ENCODE assay signal across 10 mouse cellular contexts in the genomic region with DNA sequence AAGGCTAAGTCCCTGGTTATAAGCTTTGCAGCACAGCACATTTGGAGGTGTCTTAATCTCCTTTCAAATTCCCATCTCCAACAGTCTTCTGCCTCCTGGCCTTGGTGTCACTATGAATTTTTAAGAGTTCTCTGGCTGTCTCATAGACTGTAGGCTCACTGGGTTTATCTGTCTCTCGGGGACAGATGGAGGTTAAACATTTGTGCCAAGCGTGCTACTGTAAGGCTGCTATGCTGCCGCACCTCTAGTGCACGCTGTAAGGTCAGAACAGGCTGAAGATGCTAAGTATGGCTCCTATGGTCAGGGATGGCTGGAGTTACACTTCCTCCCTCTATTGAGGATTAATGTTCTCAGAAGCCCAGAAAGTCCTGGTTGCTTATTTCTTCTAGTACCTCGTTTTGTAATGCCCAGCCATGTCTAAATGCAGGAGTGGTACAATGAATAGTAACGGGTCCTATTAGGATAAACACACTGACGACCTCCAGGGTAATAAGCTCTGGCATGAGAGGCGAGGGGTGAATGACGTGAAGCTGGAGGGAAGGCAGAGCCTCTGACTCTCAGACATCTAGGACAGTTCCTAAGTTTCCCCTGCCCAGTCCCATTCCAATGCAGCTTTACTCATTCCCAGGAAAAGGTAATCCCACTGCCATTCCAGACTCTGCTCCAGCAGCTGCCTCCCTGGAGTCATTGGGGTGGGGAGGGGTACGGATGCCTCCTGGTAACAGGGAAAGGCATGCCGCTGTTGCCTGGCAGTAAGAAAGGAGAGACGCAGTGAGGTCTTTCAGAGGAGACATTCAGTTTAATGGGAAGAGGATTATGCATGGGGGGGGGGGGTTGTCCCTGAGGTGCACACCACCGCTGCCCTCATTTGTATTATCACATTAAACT. TPM values are rescaled to one million over a fixed set of nuclear protein-coding genes. Genes with fewer than 3 reads are reported as not detected.
DNase-seq lines count a peak whose midpoint lies in the region; ATAC-seq and TF ChIP-seq lines count a peak whose summit lies in the region.
"Had no signal": no experiment of that assay in that cellular context is flagged by ENCODE, and none has a peak within 500 bp of the region (broad histone marks: within the 10 kb centered on the region; RNA-seq: fewer than 3 reads in every experiment).

No protein-coding gene starts in this region.

- H3K4me3 ChIP-seq in heart, embryonic 14.5 days (ENCODE audit: control insufficient read depth in 1 of 2, insufficient read depth in 1 of 2, low read depth in 1 of 2, low read length in 2 of 2): no peak overlapping the region
- no peak overlapping the region for H3K4me3 ChIP-seq in embryonic facial prominence, embryonic 12.5 days
- H3K4me3 ChIP-seq in hindbrain, postnatal 0 days (ENCODE audit: low read length): no peak overlapping the region
- H3K4me3 ChIP-seq: lung, embryonic 15.5 days had no signal

- no peak for DNase-seq in heart, postnatal 4 days
- peak; percentile 45 for DNase-seq in hindbrain, postnatal 0 days (ENCODE audit: low spot score)
- DNase-seq in retina, adult 2 months (ENCODE audit: low read depth, low spot score): peak; percentile 50
- DNase-seq in urinary bladder, postnatal 10 days (ENCODE audit: low spot score): no peak
- no peak for DNase-seq in left cerebral cortex, adult 18-20 months (ENCODE audit: low spot score in 2 of 2)
- DNase-seq in left cerebral cortex, adult 9 months (ENCODE audit: low spot score in 2 of 2): no peak

- H3K36me3 ChIP-seq in heart, embryonic 14.5 days (ENCODE audit: control insufficient read depth, insufficient read depth, low read length): no peaks in the 10 kb centered on the region
- H3K36me3 ChIP-seq in embryonic facial prominence, embryonic 12.5 days: no peaks in the 10 kb centered on the region
- H3K36me3 ChIP-seq in hindbrain, postnatal 0 days (ENCODE audit: insufficient read depth, low read length): no peaks in the 10 kb centered on the region

- TF ChIP-seq CTCF in hindbrain, postnatal 0 days (IDR thresholded peaks at IDR 0.05; ENCODE audit: low read depth): no peak

- H3K27ac ChIP-seq in heart, embryonic 14.5 days (replicated peaks in 1 of 2; ENCODE audit: control insufficient read depth in 1 of 2, insufficient read depth in 1 of 2, low read depth in 2 of 2, low read length in 2 of 2): peak overlapping the region; percentile 47 to 68
- peak overlapping the region; percentile 65; the same call in 1 of the 2 replicates for H3K27ac ChIP-seq in embryonic facial prominence, embryonic 12.5 days
- peak overlapping the region; percentile 71; the same call in 1 of the 2 replicates for H3K27ac ChIP-seq in hindbrain, postnatal 0 days
- H3K27ac ChIP-seq: lung, embryonic 15.5 days had no signal

- peaks cover 25 to 55% of the 10 kb centered on the region in 2 experiments for H3K4me1 ChIP-seq in heart, embryonic 14.5 days (ENCODE audit: control insufficient read depth in 2 of 2, insufficient read depth in 2 of 2, low read length in 2 of 2)
- H3K4me1 ChIP-seq in embryonic facial prominence, embryonic 12.5 days: peaks cover 24% of the 10 kb centered on the region
- peaks cover 26% of the 10 kb centered on the region for H3K4me1 ChIP-seq in hindbrain, postnatal 0 days (ENCODE audit: insufficient read depth, low read length)

- WGBS in heart, embryonic 14.5 days: 38% methylated on average over 13 of the region's 13 CpGs
- WGBS in embryonic facial prominence, embryonic 12.5 days: 51% methylated on average over 13 of the region's 13 CpGs
- WGBS in hindbrain, postnatal 0 days: 29% methylated on average over 13 of the region's 13 CpGs

- H3K9ac ChIP-seq in heart, embryonic 14.5 days (ENCODE audit: low read length): peak overlapping the region; percentile 28
- H3K9ac ChIP-seq in embryonic facial prominence, embryonic 12.5 days: no peak overlapping the region
- 0 out of 2 replicates have a peak overlapping the region, but pooled peaks have one; percentile 9 for H3K9ac ChIP-seq in hindbrain, postnatal 0 days (replicated peaks; ENCODE audit: low read length)
- H3K9ac ChIP-seq: lung, embryonic 15.5 days had no signal

- peak; percentile 59; the same call in 1 of the 2 replicates for ATAC-seq in heart, embryonic 14.5 days (ENCODE audit: insufficient number of reproducible peaks, insufficient read depth, low FRiP score, low read depth)
- ATAC-seq in embryonic facial prominence, embryonic 12.5 days (ENCODE audit: insufficient number of reproducible peaks, insufficient read depth, low FRiP score, low TSS enrichment): 0 out of 2 replicates have a peak, but pooled peaks have one; percentile 60
- peak; percentile 71; the same call in 1 of the 2 replicates for ATAC-seq in hindbrain, postnatal 0 days
- ATAC-seq: CD4-positive, CD25-positive, alpha-beta regulatory T cell, adult 4 months had no signal

- peak overlapping the region; percentile 36 for H3K4me2 ChIP-seq in heart, embryonic 14.5 days (ENCODE audit: low read length)
- H3K4me2 ChIP-seq in embryonic facial prominence, embryonic 12.5 days (replicated peaks): peak overlapping the region; percentile 19; the same call in 1 of the 2 replicates
- peak overlapping the region; percentile 28 for H3K4me2 ChIP-seq in hindbrain, postnatal 0 days (ENCODE audit: low read depth, low read length)
- H3K4me2 ChIP-seq: lung, embryonic 15.5 days had no signal

- H3K9me3 ChIP-seq in heart, embryonic 14.5 days (ENCODE audit: control insufficient read depth, low read length): no peaks in the 10 kb centered on the region
- no peaks in the 10 kb centered on the region for H3K9me3 ChIP-seq in embryonic facial prominence, embryonic 12.5 days
- no peaks in the 10 kb centered on the region for H3K9me3 ChIP-seq in hindbrain, postnatal 0 days (ENCODE audit: low read length)
- H3K9me3 ChIP-seq: lung, embryonic 15.5 days had no signal

- H3K27me3 ChIP-seq in heart, embryonic 14.5 days (ENCODE audit: control insufficient read depth, insufficient read depth, low read length): no peaks in the 10 kb centered on the region
- H3K27me3 ChIP-seq in embryonic facial prominence, embryonic 12.5 days: no peaks in the 10 kb centered on the region
- no peaks in the 10 kb centered on the region for H3K27me3 ChIP-seq in hindbrain, postnatal 0 days (ENCODE audit: insufficient read depth, low read length)
- H3K27me3 ChIP-seq: lung, embryonic 15.5 days had no signal

RNA-seq across cellular contexts. Expression of a gene that starts 43.3 kb away (rescaled TPM):
- polyA plus RNA-seq in heart, embryonic 14.5 days (2014; fragmentation: Nextera tagmentation; extraction: Ambion mirVana): 49.5 and 50.8 TPM in 2 replicates
- 10 to 100 TPM; 62.7 to 65.0 TPM for total RNA-seq in heart, postnatal 4 days (2021)
- polyA plus RNA-seq in embryonic facial prominence, embryonic 12.5 days (2016; fragmentation: Nextera tagmentation; extraction: Ambion mirVana): 40.0 and 41.1 TPM in 2 replicates
- 93.6 and 100 TPM in 2 replicates for total RNA-seq in hindbrain, postnatal 0 days (2014; rRNA removed)
- 42.6 and 48.8 TPM in 2 replicates for polyA plus RNA-seq in hindbrain, postnatal 0 days (2015; fragmentation: Nextera tagmentation; extraction: Ambion mirVana)
- 10 to 100 TPM; 51.1 to 51.3 TPM for total RNA-seq in left cerebral cortex, adult 18-20 months (2021)

Comparison
In these comparisons a context has a peak if more than half of its experiments do, and no peak if none do; other contexts are left out.
1. DNase-seq: peak in hindbrain, postnatal 0 days (single experiment) and retina, adult 2 months (single experiment); none in heart, postnatal 4 days (single experiment), urinary bladder, postnatal 10 days (single experiment), left cerebral cortex, adult 18-20 months (0 of 2) and left cerebral cortex, adult 9 months (0 of 2).
2. Peak in every context shown above with its lines, with median percentiles within 50 percentile points of each other: ATAC-seq, H3K27ac ChIP-seq and H3K4me2 ChIP-seq.